Mouse (Mus musculus): ENCODE measurements around the gene Lrrc3c.

The Lrrc3c gene

DNA sequence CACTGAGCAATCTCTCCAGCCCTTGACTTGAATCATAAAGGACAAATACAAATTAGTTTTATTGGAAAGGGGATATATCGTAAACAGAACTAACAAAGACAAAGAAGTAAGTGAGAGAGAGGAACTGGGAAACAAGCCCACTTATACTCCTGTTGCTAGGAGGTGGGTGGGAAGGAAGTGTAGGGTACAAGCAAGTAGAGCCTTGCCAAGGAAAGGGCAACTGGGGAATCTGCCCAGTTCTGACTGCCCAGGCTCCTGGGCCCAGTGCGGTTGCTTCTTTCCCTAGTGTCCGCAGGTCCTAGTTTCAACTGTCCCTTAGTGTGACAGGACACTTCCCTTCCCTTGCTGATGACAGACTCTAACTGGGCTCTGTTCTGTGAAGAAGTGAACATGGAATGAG, 30.6 kb downstream of the Lrrc3c start:
- DNase-seq (ENCODE audit: low read depth), result no peak

DNA sequence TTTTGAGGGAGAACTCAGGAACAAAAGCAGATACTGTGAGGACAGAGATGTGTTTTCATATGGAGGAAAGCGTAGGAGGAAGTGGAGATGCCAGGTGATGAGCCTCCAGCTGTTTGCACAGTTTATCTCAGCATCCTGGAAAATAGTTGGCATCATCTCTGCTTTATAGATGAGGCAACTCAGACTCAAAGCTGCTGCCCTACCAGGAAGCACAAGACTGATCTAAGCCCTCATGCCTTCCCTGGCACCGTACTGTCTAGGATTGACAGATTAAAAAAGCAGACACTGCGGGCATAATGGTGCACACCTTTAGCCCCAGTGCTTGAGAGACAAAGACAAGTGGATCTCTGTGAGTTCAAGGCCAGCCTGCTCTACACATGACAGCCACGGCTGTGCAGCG, 32.6 kb downstream of the Lrrc3c start:
- DNase-seq (ENCODE audit: low read depth), result no peak

DNA sequence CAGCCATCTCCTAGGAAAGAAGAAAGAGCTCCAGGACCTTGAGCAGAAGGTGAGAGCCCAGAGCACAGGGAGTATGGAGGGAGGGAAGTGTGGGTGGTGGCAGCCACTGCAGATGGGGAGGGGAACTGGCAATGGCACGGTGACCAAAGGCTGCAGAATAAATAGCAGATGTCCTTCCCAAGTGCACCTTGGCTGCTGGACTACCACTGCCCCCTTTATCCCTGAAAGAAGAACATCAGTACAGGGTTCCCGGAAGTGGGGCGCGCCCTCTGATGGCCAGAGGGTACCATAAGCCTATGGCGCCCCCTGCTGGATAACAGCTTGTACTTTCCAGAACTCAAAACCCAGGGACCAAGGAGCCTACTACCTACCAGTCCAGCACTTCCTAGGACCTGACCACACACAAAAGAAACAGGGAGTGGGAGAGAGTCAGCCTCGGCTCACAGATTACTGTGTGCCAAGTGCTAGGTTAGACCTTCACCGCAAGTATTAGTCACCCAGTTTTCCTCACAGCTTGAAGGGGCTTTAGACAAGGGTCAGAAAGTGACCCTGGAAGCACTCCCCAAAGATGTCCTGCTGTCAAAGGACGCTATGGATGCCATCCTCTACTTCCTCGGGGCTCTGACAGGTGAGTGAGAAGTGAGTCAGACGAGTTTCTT, 37.4 kb downstream of the Lrrc3c start:
- peak; percentile 44 for DNase-seq (ENCODE audit: low read depth)

- no peak for DNase-seq (ENCODE audit: low read depth)
These were observed 39.4 kb downstream of the Lrrc3c start for GRCm38 (mm10) chr11:98637501-98637900.

- DNase-seq (ENCODE audit: low read depth), result no peak
These were observed 42.0 kb downstream of the Lrrc3c start for GRCm38 (mm10) chr11:98640091-98640490.

GRCm38 (mm10) chr11:98644757-98645156, 46.7 kb downstream of the Lrrc3c start:
- no peak for DNase-seq (ENCODE audit: low read depth)

DNA sequence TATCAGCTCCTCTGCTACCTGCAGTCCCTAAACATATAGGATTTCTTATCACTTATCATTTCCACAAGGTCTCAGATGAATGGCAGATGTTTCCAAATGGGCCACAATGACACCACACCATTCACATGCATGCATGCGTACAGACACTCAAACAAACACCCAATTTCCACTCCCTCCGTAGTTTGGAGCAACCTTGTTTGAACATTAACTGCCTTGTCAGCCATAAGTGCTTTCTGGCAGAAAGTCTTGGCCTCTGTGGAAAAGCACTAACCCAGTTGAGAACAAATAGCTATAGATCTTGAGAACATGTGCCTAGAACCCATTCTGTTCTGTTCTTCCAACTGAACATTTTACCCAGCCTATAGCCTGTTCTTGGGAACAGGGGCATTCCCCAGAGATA, 47.9 kb downstream of the Lrrc3c start:
- DNase-seq (ENCODE audit: low read depth), result no peak

DNA sequence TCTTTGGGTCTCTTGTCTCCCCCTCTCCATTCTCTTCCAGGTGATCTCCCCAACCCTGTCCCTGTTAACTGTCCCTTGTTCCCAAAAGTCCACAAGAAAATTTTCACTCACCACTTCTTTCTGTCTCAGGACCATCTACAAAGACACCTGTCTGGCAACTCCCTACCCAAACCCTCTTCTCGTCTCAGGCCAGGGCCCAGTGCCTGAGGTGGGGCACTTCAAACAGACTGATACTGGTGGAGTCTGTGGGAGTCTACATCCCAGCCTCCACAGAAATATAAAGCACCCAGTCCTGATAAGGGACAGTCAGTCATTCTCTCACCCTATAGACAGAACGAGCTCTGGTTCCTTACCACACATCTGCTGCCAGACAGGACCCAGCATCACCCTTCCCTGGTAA, 48.4 kb downstream of the Lrrc3c start, which contains the start of gene Gsdma2:
Gene Gsdma2 (plus strand): TSS at position 301 of the 400 bp plus-strand sequence.
- DNase-seq (ENCODE audit: low read depth), result no peak

Measured in NIH3T3 (cell line).